Comparison of ENCODE assay signal across 7 mouse cellular contexts in the genomic region with DNA sequence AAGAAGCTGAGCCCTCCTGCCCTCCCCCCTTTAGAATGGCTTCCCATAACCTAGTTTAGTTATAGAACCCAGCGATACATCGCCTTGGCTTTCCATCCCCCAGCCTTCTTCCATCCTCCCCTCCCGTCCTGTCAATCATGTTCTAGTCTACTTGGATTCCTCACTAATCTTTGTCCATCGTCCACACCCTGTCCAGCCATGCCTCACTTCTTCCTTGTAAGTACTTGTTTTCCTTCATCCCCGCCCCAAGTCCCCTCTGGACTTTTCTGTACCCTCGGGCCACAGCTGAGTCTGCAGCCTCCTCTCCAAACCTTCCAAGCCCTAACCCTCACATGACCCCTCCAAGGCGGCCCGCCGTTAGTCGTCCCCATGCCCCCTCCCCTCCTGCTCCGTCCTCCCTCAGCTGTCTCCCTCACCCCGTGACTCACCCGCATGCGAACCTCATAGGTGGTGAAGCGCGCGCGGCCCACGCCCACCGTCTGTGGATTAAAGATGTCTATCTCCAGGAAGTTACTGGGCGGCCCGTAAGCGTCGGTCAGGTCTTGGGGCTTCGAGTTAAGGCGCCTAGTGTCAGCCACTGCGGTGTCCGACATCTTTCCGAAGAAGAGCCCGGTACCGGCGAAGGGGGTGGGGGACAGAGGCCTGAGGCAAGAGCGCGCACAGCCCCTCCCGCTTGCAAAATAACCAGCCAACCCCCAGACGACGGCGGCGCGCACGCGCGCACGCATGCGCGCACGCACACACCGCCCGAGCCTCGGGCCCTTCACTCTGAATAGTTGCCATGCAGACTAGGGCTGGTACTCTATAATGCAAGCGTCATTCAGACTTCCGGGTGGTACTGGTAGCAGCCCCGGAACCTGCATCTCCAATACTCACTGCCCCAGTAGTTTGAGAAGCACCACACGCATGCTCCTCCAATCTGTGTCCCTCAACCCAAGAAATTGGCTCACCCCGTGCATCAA. TPM values are rescaled to one million over a fixed set of nuclear protein-coding genes. Genes with fewer than 3 reads are reported as not detected.
DNase-seq lines count a peak whose midpoint lies in the region; ATAC-seq and TF ChIP-seq lines count a peak whose summit lies in the region.

A gene (minus strand): TSS at position 730 of the 962 bp plus-strand sequence.

- H3K4me3 ChIP-seq in embryonic facial prominence, embryonic 10.5 days: peak within 1 kb of the TSS; percentile 67
- H3K4me3 ChIP-seq in intestine, postnatal 0 days (ENCODE audit: low read depth, low read length): peak within 1 kb of the TSS; percentile 54
- peak within 1 kb of the TSS; percentile 55 for H3K4me3 ChIP-seq in midbrain, embryonic 12.5 days
- peak within 1 kb of the TSS; percentile 95 for H3K4me3 ChIP-seq in small intestine, adult 2 months (ENCODE audit: low read depth, low read length)

- H3K9ac ChIP-seq in intestine, postnatal 0 days (ENCODE audit: low read depth, low read length): peak within 1 kb of the TSS; percentile 45; the same call in 1 of the 2 replicates
- peak within 1 kb of the TSS; percentile 57 for H3K9ac ChIP-seq in midbrain, embryonic 12.5 days (replicated peaks)

- H3K27ac ChIP-seq in embryonic facial prominence, embryonic 10.5 days (replicated peaks): peak within 1 kb of the TSS; percentile 86
- H3K27ac ChIP-seq in intestine, postnatal 0 days (ENCODE audit: low read depth, low read length): peak within 1 kb of the TSS; percentile 74
- H3K27ac ChIP-seq in midbrain, embryonic 12.5 days (replicated peaks): peak within 1 kb of the TSS; percentile 76
- peak within 1 kb of the TSS; percentile 78 for H3K27ac ChIP-seq in small intestine, adult 2 months (ENCODE audit: insufficient read depth, low read depth, low read length)

- no peak for TF ChIP-seq CTCF in intestine, postnatal 0 days (IDR thresholded peaks at IDR 0.05; ENCODE audit: low read depth)
- TF ChIP-seq CTCF in small intestine, adult 2 months (IDR thresholded peaks at IDR 0.05; ENCODE audit: extremely low read depth, insufficient read length, insufficient replicate concordance, low read depth, low read length): no peak

- H3K27me3 ChIP-seq in embryonic facial prominence, embryonic 10.5 days (replicated peaks; ENCODE audit: low read depth, poor library complexity, severe bottlenecking): peaks cover 76% of the 10 kb centered on the region
- no peaks in the 10 kb centered on the region for H3K27me3 ChIP-seq in intestine, postnatal 0 days (replicated peaks; ENCODE audit: control insufficient read depth, insufficient read depth, low read length)
- H3K27me3 ChIP-seq in midbrain, embryonic 12.5 days: peaks cover 12% of the 10 kb centered on the region; the same call in 1 of the 2 replicates
- no peaks in the 10 kb centered on the region for H3K27me3 ChIP-seq in small intestine, adult 2 months (ENCODE audit: control insufficient read depth, insufficient read depth, low read length)

- no peaks in the 10 kb centered on the region for H3K9me3 ChIP-seq in embryonic facial prominence, embryonic 10.5 days
- no peaks in the 10 kb centered on the region for H3K9me3 ChIP-seq in intestine, postnatal 0 days (ENCODE audit: control insufficient read depth)
- no peaks in the 10 kb centered on the region for H3K9me3 ChIP-seq in midbrain, embryonic 12.5 days

- WGBS in embryonic facial prominence, embryonic 10.5 days: 18% methylated on average over 55 of the region's 55 CpGs
- 20% methylated on average over 55 of the region's 55 CpGs for WGBS in intestine, postnatal 0 days
- 20% methylated on average over 55 of the region's 55 CpGs for WGBS in midbrain, embryonic 12.5 days
- WGBS in small intestine, adult 2 months: 20% methylated on average over 55 of the region's 55 CpGs

- peaks cover 8% of the 10 kb centered on the region for H3K36me3 ChIP-seq in embryonic facial prominence, embryonic 10.5 days (replicated peaks)
- H3K36me3 ChIP-seq in intestine, postnatal 0 days (ENCODE audit: control insufficient read depth, insufficient read depth): no peaks in the 10 kb centered on the region
- no peaks in the 10 kb centered on the region for H3K36me3 ChIP-seq in midbrain, embryonic 12.5 days
- H3K36me3 ChIP-seq in small intestine, adult 2 months (ENCODE audit: control insufficient read depth, insufficient read depth, low read length): no peaks in the 10 kb centered on the region

- DNase-seq in adrenal gland, postnatal 10 days: peak; percentile 83
- peak; percentile 90 for DNase-seq in embryonic facial prominence, embryonic 10.5 days (ENCODE audit: low spot score)
- DNase-seq in gonadal fat pad, adult 2 months (ENCODE audit: low read depth): peak; percentile 42
- peak; percentile 86 for DNase-seq in left cerebral cortex, postnatal 4 days

- intact Hi-C loops in left cerebral cortex, postnatal 4 days (cut with DNase I): no loop called here

- 0 out of 2 replicates have a peak, but pooled peaks cover 5% of the 10 kb centered on the region for H3K4me1 ChIP-seq in embryonic facial prominence, embryonic 10.5 days
- H3K4me1 ChIP-seq in intestine, postnatal 0 days (replicated peaks; ENCODE audit: control insufficient read depth, insufficient read depth, low read length): no peaks in the 10 kb centered on the region
- H3K4me1 ChIP-seq in midbrain, embryonic 12.5 days: 0 out of 2 replicates have a peak, but pooled peaks cover 6% of the 10 kb centered on the region
- peaks cover 2% of the 10 kb centered on the region; the same call in 1 of the 2 replicates for H3K4me1 ChIP-seq in small intestine, adult 2 months (ENCODE audit: control insufficient read depth, insufficient read depth, insufficient read length, low read length)

- peak; percentile 95 for ATAC-seq in intestine, postnatal 0 days
- ATAC-seq in midbrain, embryonic 12.5 days (ENCODE audit: low FRiP score, low read depth): peak; percentile 97

- peak; percentile 35; the same call in 1 of the 2 replicates for TF ChIP-seq POLR2A in small intestine, adult 2 months (IDR thresholded peaks at IDR 0.05; ENCODE audit: low read depth, low read length)

- H3K4me2 ChIP-seq in intestine, postnatal 0 days (replicated peaks; ENCODE audit: low read depth): peak within 1 kb of the TSS; percentile 59
- H3K4me2 ChIP-seq in midbrain, embryonic 12.5 days (replicated peaks): peak within 1 kb of the TSS; percentile 56

RNA-seq across cellular contexts. Expression of the gene that starts here (rescaled TPM):
- total RNA-seq in adrenal gland, postnatal 10 days (2021): 10 to 100 TPM; 47.1 to 48.2 TPM
- 61.2 and 61.6 TPM in 2 replicates for polyA plus RNA-seq in embryonic facial prominence, embryonic 10.5 days (2016; fragmentation: Nextera tagmentation; extraction: Ambion mirVana)
- polyA plus RNA-seq in gonadal fat pad, adult 2 months (2012; rRNA removed): 16.7 and 23.9 TPM in 2 replicates
- 44.3 and 44.9 TPM in 2 replicates for polyA plus RNA-seq in intestine, postnatal 0 days (2015; fragmentation: Nextera tagmentation; extraction: Ambion mirVana)
- 10 to 100 TPM; 83.2 to 83.8 TPM for total RNA-seq in left cerebral cortex, postnatal 4 days (2021)
- 56.8 and 57.2 TPM in 2 replicates for polyA plus RNA-seq in midbrain, embryonic 12.5 days (2016; fragmentation: Nextera tagmentation; extraction: Ambion mirVana)
- polyA plus RNA-seq in small intestine, adult 2 months (2012; rRNA removed): 4.2 and 7.4 TPM in 2 replicates

Comparison
In these comparisons a context has a peak if more than half of its experiments do, and no peak if none do; other contexts are left out.
1. Peak in every context shown above with its lines: DNase-seq, ATAC-seq, H3K4me3 ChIP-seq and H3K27ac ChIP-seq.